Mouse (Mus musculus): ENCODE data around the gene Nfatc4. TPM values are rescaled to one million over a fixed set of nuclear protein-coding genes. Genes with fewer than 3 reads are reported as not detected.

The Nfatc4 gene
- polyA plus RNA-seq, 1 experiment from 2014 or later, result 6.7 TPM

GRCm38 (mm10) chr14:55814885-55815284, 8.1 kb upstream of the Nfatc4 start:
- peak; percentile 92 for ATAC-seq
- 23% methylated on average over 16 of the region's 16 CpGs for WGBS
- Histone ChIP-seq H3K9me3 (replicated peaks; ENCODE audit: control insufficient read depth, low read length, poor library complexity, severe bottlenecking) (no peaks in the 10 kb centered on the region), H3K4me2 (ENCODE audit: low read length) (peak overlapping the region; percentile 66), H3K9ac (ENCODE audit: low read depth, low read length) (peak overlapping the region; percentile 56), H3K4me1 (ENCODE audit: control insufficient read depth, insufficient read depth, low read length) (peaks cover 4% of the 10 kb centered on the region; the same call in 1 of the 2 replicates), H3K27ac (ENCODE audit: low read length) (peak overlapping the region; percentile 9; the same call in 1 of the 2 replicates), H3K4me3 (ENCODE audit: low read depth, low read length) (peak overlapping the region; percentile 48), H3K27me3 (ENCODE audit: control insufficient read depth, insufficient read depth, low read depth, low read length) (no peaks in the 10 kb centered on the region), H3K36me3 (ENCODE audit: control insufficient read depth, insufficient read depth, low read length) (no peaks in the 10 kb centered on the region)

DNA sequence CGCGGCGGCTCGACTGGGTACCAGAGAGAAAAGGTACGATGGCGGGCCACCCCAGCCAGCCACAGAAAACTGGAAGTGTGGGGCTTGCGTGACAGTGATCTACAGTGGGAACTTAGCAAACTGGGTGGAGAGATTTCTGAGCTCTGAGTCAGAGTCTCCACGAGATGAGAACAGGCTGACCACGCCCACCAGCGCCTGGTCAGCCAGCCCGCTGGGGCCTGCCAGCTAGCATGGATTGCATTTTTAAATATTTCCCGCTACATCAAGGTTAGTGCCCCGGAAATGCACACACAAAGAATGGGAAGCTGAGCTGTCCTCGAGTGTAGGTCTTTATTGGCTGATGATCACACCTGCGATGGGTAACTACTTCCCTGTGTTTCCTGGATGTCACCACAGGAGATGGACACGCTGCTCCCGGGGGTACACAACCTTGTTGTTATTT, 7.6 kb upstream of the Nfatc4 start:
- peaks cover 4% of the 10 kb centered on the region; the same call in 1 of the 2 replicates for H3K4me1 ChIP-seq (ENCODE audit: control insufficient read depth, insufficient read depth, low read length)
- H3K27me3 ChIP-seq (ENCODE audit: control insufficient read depth, insufficient read depth, low read depth, low read length), result no peaks in the 10 kb centered on the region
- peak; percentile 81 for ATAC-seq
- H3K4me2 ChIP-seq (ENCODE audit: low read length), result peak overlapping the region; percentile 66
- 21% methylated on average over 17 of the region's 17 CpGs for WGBS
- H3K27ac ChIP-seq (ENCODE audit: low read length), result peak overlapping the region; percentile 9; the same call in 1 of the 2 replicates
- H3K9me3 ChIP-seq (replicated peaks; ENCODE audit: control insufficient read depth, low read length, poor library complexity, severe bottlenecking), result no peaks in the 10 kb centered on the region
- H3K9ac ChIP-seq (ENCODE audit: low read depth, low read length), result peak overlapping the region; percentile 56
- no peaks in the 10 kb centered on the region for H3K36me3 ChIP-seq (ENCODE audit: control insufficient read depth, insufficient read depth, low read length)
- H3K4me3 ChIP-seq (ENCODE audit: low read depth, low read length), result peak overlapping the region; percentile 48

GRCm38 (mm10) chr14:55819845-55820405, 3.0 kb upstream of the Nfatc4 start:
- no peak overlapping the region for H3K27ac ChIP-seq (ENCODE audit: low read length)
- H3K9ac ChIP-seq (ENCODE audit: low read depth, low read length), result no peak overlapping the region
- ATAC-seq, result no peak
- H3K9me3 ChIP-seq (replicated peaks; ENCODE audit: control insufficient read depth, low read length, poor library complexity, severe bottlenecking), result no peaks in the 10 kb centered on the region
- H3K27me3 ChIP-seq (ENCODE audit: control insufficient read depth, insufficient read depth, low read depth, low read length), result peaks cover 2% of the 10 kb centered on the region
- no peak overlapping the region for H3K4me2 ChIP-seq (ENCODE audit: low read length)
- WGBS, result 80% methylated on average over 7 of the region's 7 CpGs
- no peaks in the 10 kb centered on the region for H3K36me3 ChIP-seq (ENCODE audit: control insufficient read depth, insufficient read depth, low read length)
- no peak overlapping the region for H3K4me3 ChIP-seq (ENCODE audit: low read depth, low read length)
- peaks cover 15% of the 10 kb centered on the region for H3K4me1 ChIP-seq (ENCODE audit: control insufficient read depth, insufficient read depth, low read length)

- no peak overlapping the region for H3K4me2 ChIP-seq (ENCODE audit: low read length)
- no peak overlapping the region for H3K27ac ChIP-seq (ENCODE audit: low read length)
- no peak overlapping the region for H3K4me3 ChIP-seq (ENCODE audit: low read depth, low read length)
- peaks cover 20% of the 10 kb centered on the region for H3K4me1 ChIP-seq (ENCODE audit: control insufficient read depth, insufficient read depth, low read length)
- no peaks in the 10 kb centered on the region for H3K36me3 ChIP-seq (ENCODE audit: control insufficient read depth, insufficient read depth, low read length)
- no peak for ATAC-seq
- H3K9ac ChIP-seq (ENCODE audit: low read depth, low read length), result no peak overlapping the region
- 85% methylated on average over 9 of the region's 9 CpGs for WGBS
- H3K27me3 ChIP-seq (ENCODE audit: control insufficient read depth, insufficient read depth, low read depth, low read length), result peaks cover 3% of the 10 kb centered on the region
- H3K9me3 ChIP-seq (replicated peaks; ENCODE audit: control insufficient read depth, low read length, poor library complexity, severe bottlenecking), result no peaks in the 10 kb centered on the region
These were observed 2.4 kb upstream of the Nfatc4 start for GRCm38 (mm10) chr14:55820576-55820975.

GRCm38 (mm10) chr14:55822435-55822990, 431 bp upstream of the Nfatc4 start:
- H3K4me1 ChIP-seq (ENCODE audit: control insufficient read depth, insufficient read depth, low read length), result peaks cover 26% of the 10 kb centered on the region
- H3K9ac ChIP-seq (ENCODE audit: low read depth, low read length), result peak overlapping the region; percentile 83
- H3K9me3 ChIP-seq (replicated peaks; ENCODE audit: control insufficient read depth, low read length, poor library complexity, severe bottlenecking), result no peaks in the 10 kb centered on the region
- peak; percentile 21; the same call in 1 of the 2 replicates for ATAC-seq
- peaks cover 13% of the 10 kb centered on the region for H3K27me3 ChIP-seq (ENCODE audit: control insufficient read depth, insufficient read depth, low read depth, low read length)
- no peaks in the 10 kb centered on the region for H3K36me3 ChIP-seq (ENCODE audit: control insufficient read depth, insufficient read depth, low read length)
- H3K27ac ChIP-seq (ENCODE audit: low read length), result peak overlapping the region; percentile 70; the same call in 1 of the 2 replicates
- peak overlapping the region; percentile 89 for H3K4me2 ChIP-seq (ENCODE audit: low read length)
- H3K4me3 ChIP-seq (ENCODE audit: low read depth, low read length), result peak overlapping the region; percentile 52
- 6% methylated on average over 12 of the region's 13 CpGs for WGBS

DNA sequence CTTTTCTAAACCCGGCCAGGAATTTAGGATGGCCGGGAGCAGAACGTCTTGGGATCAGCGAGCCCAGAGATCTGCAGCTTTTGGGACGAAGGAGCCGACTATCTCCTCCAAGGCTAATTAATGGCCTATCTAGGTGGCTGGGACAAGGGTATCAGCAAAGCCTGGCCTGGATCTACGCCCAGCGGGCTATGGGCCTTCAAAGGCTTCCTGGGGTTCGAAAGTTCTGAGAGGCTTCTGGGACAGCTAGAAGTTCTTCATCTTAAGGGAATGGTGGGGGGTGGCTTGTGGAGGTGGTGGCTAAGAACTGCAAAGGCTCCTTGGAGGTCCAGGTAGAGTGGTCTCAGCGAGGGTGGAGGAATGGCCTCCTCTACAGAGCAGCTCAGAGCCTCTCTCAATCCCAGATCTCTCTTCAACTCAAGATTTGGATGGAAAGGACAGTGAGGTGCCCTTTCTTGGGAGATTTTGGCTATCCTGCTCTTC, 1.1 kb downstream of the Nfatc4 start:
- peaks cover 13% of the 10 kb centered on the region for H3K27me3 ChIP-seq (ENCODE audit: control insufficient read depth, insufficient read depth, low read depth, low read length)
- peak overlapping the region; percentile 52 for H3K4me3 ChIP-seq (ENCODE audit: low read depth, low read length)
- peaks cover 26% of the 10 kb centered on the region for H3K4me1 ChIP-seq (ENCODE audit: control insufficient read depth, insufficient read depth, low read length)
- peak overlapping the region; percentile 70; the same call in 1 of the 2 replicates for H3K27ac ChIP-seq (ENCODE audit: low read length)
- WGBS, result 4% methylated on average over 10 of the region's 10 CpGs
- H3K36me3 ChIP-seq (ENCODE audit: control insufficient read depth, insufficient read depth, low read length), result no peaks in the 10 kb centered on the region
- H3K9me3 ChIP-seq (replicated peaks; ENCODE audit: control insufficient read depth, low read length, poor library complexity, severe bottlenecking), result no peaks in the 10 kb centered on the region
- ATAC-seq, result peak; percentile 36
- H3K4me2 ChIP-seq (ENCODE audit: low read length), result peak overlapping the region; percentile 89
- peak overlapping the region; percentile 83; the same call in 1 of the 2 replicates for H3K9ac ChIP-seq (ENCODE audit: low read depth, low read length)

GRCm38 (mm10) chr14:55824481-55825215, 1.7 kb downstream of the Nfatc4 start:
- H3K4me2 ChIP-seq (ENCODE audit: low read length), result peak overlapping the region; percentile 89
- peak overlapping the region; percentile 71 for H3K9ac ChIP-seq (ENCODE audit: low read depth, low read length)
- peak overlapping the region; percentile 54 for H3K27ac ChIP-seq (ENCODE audit: low read length)
- peak overlapping the region; percentile 52 for H3K4me3 ChIP-seq (ENCODE audit: low read depth, low read length)
- H3K9me3 ChIP-seq (replicated peaks; ENCODE audit: control insufficient read depth, low read length, poor library complexity, severe bottlenecking), result no peaks in the 10 kb centered on the region
- H3K36me3 ChIP-seq (ENCODE audit: control insufficient read depth, insufficient read depth, low read length), result no peaks in the 10 kb centered on the region
- H3K27me3 ChIP-seq (ENCODE audit: control insufficient read depth, insufficient read depth, low read depth, low read length), result peaks cover 13% of the 10 kb centered on the region
- ATAC-seq, result no peak
- WGBS, result under 1% methylated on average over 29 of the region's 32 CpGs
- H3K4me1 ChIP-seq (ENCODE audit: control insufficient read depth, insufficient read depth, low read length), result peaks cover 26% of the 10 kb centered on the region

- no peaks in the 10 kb centered on the region for H3K9me3 ChIP-seq (replicated peaks; ENCODE audit: control insufficient read depth, low read length, poor library complexity, severe bottlenecking)
- H3K9ac ChIP-seq (ENCODE audit: low read depth, low read length), result peak overlapping the region; percentile 71
- peaks cover 13% of the 10 kb centered on the region for H3K27me3 ChIP-seq (ENCODE audit: control insufficient read depth, insufficient read depth, low read depth, low read length)
- H3K4me1 ChIP-seq (ENCODE audit: control insufficient read depth, insufficient read depth, low read length), result peaks cover 26% of the 10 kb centered on the region
- peak overlapping the region; percentile 46 for H3K4me3 ChIP-seq (ENCODE audit: low read depth, low read length)
- H3K4me2 ChIP-seq (ENCODE audit: low read length), result peak overlapping the region; percentile 89
- no peaks in the 10 kb centered on the region for H3K36me3 ChIP-seq (ENCODE audit: control insufficient read depth, insufficient read depth, low read length)
- no peak for ATAC-seq
- H3K27ac ChIP-seq (ENCODE audit: low read length), result peak overlapping the region; percentile 54; the same call in 1 of the 2 replicates
- under 1% methylated on average over 18 of the region's 37 CpGs for WGBS
These were observed 2.5 kb downstream of the Nfatc4 start for GRCm38 (mm10) chr14:55825216-55826051.

Measured in midbrain, embryonic 16.5 days (tissue).